Mouse (Mus musculus) CH12F3 (cell line): ENCODE data around the gene Gkap1.

Experiments
- in situ Hi-C: fragments of 300-500 bp; cut with MboI; formaldehyde crosslinking; loops from 2 replicates; pipeline ENCODE4 v1.14.3; 2020; ENCODE audit warnings: low sequenced_read_pairs

Gene Gkap1

DNA sequence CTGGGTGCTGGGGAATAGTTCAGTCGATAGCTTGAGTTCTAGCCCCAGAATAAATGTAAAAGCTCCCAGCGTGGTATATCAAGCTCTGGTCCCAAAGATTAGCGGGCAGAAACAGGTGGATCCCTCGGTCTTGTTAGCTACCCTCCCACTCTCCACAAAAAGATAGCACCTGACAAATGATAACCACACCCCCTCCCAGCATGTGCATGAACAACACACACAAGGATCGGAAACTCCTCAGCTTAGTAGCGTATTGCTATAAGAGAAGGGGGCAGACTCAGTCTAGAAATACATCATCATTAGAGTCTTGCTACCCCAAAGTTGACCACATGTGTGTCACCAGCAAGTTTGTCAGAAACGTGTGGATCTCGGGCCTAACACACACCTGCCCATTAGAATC, at the start of gene Gkap1:
Gkap1 (minus strand) TSS at position 101 of the 400 bp plus-strand sequence.
- in situ Hi-C loops: loop anchor here (25.0 kb wide), 1 partner anchor 262 kb away; no protein-coding TSS in a partner anchor

DNA sequence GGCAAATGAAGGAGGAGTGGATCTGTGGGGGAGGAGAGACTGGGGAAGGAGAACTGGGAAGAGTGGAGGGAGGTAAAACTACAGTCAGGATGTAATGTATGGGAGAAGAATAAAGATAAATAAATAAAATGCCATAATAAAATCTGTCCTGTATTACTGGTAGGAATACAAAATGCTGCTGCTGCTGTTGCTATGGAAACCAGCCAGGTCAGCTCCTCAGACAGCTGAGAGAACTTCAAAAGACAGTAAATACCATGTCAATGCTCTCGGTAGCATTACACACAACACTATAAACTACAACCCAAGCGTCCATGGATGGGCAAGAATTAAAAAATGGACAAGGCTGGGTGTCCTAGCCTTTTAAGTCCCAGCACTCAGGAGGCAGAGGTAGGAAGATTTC, 42.3 kb upstream of the Gkap1 start:
- in situ Hi-C loops: no loop called here

DNA sequence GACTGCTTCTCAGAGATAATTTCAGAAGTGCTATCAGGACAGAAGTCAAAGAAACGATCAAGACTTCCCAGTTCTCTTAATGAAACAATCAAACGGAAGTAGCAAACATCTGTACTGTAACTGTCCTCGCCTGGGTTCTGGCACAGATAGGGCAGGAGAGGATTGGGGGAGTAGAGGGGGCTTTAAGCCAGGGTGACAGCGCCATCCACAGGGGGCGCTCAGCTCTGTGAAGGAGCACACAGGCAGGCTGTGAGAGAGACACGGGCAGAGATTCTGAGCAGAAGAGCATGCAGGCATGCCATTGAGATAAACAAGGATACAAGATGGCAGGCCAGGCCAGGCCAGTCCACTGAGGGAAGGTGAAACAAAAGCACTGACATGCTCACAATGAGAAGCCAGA, 39.5 kb upstream of the Gkap1 start:
- in situ Hi-C loops: no loop called here

DNA sequence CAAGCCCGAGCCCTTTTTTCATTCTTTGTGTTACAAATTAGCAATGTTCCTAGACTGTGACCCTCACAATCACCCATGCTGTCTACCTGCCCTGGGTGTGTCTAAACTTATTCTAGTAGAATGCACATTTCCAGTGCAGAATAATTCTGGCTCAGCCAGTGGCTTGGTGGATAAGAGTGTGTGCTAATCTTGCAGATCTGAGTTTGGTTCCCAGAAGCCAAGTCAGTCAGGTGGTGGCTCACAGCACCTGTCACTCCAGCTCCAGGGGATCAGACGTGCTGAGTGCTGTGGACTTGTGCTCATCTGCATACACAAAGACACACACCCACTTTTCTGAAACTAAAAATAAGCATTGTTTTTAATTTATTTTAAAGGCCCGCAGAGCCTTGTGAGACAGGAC, 38.3 kb upstream of the Gkap1 start:
- in situ Hi-C loops: no loop called here

DNA sequence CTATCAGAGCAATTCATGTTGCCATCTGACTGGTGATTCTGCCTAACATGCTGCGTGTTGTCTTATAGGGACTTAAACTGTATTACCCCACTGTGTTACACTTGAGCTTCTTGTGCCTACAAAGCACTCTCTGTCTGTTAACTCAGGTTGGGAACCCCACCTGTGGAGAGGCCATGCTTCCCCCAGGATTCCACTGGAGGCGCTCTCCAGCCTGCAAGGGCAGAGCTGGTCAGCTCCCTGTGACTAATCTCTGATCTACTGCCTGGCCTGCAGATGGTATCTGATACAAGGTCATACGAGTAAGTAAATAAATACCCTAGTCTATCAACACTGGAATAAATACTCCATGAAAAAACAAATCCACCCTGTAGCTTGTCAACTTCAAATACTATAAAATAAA, 35.9 kb upstream of the Gkap1 start:
- in situ Hi-C loops: no loop called here

DNA sequence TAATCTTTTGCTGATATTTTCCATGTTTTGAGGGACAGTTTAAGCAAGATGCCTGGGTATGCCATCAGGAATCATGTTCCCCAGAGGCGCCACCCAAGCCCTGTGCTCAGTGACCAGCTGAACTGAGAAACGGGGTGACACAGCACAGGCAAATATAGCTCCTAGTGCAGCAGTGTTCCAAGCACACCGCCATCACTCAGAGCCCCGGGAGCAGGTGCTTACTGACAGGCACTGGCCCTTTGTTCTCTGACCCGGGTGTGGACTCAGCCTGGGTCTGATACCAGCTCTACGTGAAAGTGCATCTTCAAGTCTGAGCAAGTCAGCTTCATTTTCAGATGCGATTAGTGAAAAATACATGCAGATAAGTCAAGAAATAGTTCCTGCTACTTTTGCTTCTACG, 34.0 kb upstream of the Gkap1 start:
- in situ Hi-C loops: no loop called here

DNA sequence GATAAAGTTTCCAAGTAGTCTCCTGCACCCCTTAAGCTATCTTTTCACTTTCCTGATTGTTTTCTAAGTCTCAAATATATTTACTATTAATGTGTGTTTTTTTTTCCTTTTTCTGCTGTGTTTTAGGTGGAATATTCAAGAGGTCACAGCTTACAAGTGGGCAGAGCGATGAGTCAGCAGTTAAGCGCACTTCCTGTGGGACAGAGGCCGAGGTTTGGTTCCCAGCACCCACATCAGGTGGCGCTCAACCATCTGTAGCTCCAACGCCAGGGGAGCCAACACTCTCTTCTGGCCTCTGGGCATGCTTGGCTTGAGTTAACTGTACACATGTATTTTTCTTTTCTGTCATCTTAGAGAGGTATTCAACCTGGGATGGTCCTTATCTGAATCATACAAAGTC, 32.0 kb upstream of the Gkap1 start:
- in situ Hi-C loops: no loop called here

DNA sequence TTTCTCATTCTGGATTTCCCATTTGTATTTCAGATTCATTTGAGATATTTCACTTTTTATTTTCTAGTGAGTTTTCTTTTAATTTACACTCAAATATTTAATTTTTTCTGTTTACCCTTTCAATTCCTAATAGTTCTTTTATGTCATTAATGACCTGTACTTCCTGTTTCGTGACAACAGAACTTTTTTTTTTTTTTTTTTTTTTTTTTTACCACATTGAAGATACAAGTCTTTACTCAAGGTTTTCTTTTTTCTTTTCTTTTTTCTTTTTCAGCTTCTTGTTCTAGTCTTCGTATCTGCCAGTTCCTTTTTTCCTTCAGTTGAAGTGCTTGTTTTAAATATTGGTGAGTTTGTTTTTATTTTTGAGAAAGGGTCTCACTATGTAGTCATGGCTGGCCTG, 29.7 kb upstream of the Gkap1 start:
- in situ Hi-C loops: no loop called here

DNA sequence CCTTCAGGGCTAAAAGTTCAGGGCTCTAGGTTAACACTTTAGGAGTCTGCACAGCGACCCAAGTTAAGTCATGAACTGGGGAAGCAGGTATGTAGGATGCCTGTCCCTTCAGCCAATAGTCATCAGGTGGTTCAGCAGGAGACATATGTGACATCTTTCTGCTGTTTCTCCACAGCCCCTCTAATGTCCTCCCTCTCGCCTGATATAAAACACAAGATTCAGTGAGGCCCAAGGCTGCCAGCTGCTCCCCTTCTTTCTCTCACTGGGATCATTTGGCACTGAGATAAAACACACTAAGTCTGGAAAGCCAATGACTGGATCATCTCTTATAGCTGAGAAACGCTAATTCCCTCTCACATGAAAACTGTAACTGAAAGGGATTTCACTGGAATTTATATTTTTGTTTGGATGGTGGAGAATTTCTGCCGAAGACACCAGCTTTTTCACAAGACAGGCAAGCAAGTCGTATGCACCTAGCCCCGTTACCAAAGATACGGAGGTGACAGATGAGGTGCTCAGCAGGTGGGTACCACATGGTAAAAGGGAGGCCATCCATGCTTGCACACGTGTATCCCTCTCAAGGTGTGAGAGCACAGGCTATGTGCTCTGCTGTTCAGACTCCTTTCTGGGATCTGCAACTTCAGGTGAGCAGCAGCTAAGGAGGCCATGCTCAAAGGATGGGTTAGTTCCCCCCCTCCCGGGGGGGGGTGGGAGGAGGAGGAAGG, 27.1 kb upstream of the Gkap1 start:
- in situ Hi-C loops: no loop called here

DNA sequence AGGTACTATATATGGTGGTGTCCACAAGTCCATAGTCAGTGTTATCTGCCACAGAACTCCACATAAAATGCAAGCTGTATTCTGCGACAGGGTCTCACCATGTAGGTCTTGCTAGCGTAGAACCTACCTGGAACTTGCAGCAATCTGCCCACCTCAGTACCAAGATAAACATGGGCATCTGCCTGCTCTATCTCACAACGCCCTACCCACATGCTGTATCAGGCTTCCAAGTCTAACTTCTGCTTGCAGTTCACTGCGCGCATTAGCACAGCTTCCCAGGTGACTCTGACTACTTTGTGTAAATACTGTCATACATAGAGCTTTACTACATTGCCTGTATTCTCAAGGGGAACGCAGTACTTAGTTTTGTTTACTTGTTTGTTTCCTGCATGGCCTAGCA, 26.5 kb upstream of the Gkap1 start:
- in situ Hi-C loops: no loop called here

DNA sequence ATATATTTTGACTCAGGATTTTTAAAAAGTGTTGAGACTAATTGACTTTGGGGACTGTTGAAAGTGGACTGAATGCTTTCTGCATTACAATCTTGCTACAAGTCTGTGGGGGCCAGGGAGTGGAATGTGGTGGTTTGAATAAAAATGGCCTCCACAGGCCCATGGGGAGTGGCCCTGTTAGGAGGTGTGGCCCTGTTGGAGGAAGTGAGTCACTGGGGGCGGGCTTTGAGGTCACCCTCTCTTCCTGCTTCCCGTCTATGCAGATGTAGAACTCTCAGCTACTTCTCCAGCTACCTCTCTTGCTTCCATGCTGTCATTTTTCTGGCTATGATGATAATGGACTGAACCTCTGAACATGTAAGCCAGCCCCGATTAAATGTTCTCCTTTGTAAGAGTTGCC, 23.3 kb upstream of the Gkap1 start:
- in situ Hi-C loops: loop anchor here (25.0 kb wide), 1 partner anchor 239 kb away; no protein-coding TSS in a partner anchor

DNA sequence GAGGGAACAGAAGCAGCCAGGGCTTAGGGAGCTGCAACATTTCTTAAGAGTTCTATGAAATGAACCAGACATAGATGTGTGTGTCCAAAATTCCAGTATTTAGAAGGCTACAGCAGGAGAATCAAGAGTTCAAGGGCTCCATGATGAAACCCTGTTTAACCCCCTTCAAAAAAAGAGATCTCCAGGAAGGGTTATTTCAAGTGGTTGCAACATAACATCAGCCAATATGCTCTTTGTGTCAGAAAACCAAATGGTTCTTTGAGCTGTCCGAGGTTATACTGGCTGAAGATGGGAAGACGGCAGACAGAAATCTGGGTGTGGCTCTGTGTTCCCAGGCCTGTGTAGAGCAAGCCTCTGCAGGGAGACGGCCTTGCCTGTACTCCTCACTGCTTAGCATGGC, 20.1 kb upstream of the Gkap1 start:
- in situ Hi-C loops: loop anchor here (25.0 kb wide), 1 partner anchor 242 kb away; no protein-coding TSS in a partner anchor

DNA sequence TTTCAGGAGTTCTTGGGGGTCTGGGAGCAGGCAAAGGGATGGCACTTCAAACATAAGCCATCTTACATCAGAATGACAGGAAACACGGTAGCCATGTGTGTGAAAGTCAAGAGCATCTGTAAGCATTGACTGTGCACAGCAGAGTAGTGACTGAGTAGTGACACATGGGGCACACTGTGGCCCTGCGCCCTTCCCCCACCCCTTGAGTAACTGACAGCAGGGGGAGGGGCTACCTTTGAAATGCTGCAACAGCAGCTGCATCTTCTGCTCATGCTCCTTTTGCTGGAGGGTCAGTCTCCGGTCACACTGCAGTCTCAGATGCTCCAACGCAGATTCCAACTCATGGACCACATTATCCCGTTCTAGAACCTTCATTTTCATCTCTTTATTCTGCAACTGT, 17.3 kb upstream of the Gkap1 start:
- in situ Hi-C loops: loop anchor here (25.0 kb wide), 1 partner anchor 244 kb away; no protein-coding TSS in a partner anchor

DNA sequence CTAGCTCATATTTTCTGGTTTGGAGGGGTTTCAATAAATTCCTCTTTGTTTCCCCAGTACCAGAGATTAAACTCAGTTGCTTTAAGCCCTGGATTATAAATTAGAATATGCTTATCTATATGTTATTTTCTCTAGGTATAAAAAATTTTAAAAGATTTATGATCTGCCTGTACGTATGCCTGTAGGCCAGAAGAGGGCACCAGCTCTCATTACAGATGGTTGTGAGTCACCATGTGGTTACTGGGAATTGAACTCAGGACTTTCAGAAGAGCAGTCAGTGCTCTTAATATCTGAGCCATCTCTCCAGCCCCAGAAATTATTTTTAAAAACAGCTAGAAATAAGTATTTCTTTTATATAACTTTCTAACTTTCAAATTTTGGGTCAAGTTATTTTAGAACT, 13.8 kb upstream of the Gkap1 start:
- in situ Hi-C loops: loop anchor here (25.0 kb wide), 1 partner anchor 248 kb away; no protein-coding TSS in a partner anchor

DNA sequence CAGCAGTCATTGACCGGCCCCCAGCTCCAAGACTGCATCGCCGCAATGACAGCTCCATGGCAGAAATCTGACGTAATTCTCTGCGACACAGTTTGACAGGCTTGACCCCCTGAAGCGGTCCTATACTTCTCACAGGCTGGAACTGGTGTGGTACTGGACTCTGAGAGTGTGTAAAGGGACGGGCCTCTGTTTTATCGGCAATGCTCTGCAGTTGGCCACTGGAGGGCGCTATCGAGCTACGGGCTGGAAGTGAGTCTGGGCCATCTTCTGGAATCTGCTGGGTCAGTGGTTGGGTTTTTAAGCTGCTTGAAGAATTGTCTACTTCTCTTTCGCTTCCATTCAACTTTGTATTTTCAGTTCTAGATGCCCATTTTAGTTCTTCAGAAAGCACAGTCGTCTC, 12.3 kb upstream of the Gkap1 start:
- in situ Hi-C loops: loop anchor here (25.0 kb wide), 1 partner anchor 249 kb away; no protein-coding TSS in a partner anchor

DNA sequence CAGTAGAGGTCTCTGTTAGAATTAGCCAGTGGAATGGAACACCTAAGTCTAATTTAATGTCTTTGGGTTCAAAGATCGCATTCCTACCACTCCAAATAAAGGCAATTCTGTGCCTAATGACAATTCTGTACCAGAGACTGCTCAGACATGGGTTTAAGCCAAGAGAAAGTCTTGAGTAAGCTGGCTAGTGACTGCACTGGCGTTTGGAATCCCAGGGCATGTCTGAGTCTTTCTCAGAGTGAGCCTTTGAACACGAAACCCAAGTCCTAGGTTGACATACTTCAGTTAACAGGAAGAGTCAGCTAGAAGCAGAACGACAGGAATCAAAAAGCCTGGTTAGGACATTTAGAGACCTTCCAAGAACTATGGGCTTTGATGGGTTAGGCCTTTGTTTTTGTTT, 8.0 kb upstream of the Gkap1 start:
- in situ Hi-C loops: loop anchor here (25.0 kb wide), 1 partner anchor 254 kb away; no protein-coding TSS in a partner anchor

DNA sequence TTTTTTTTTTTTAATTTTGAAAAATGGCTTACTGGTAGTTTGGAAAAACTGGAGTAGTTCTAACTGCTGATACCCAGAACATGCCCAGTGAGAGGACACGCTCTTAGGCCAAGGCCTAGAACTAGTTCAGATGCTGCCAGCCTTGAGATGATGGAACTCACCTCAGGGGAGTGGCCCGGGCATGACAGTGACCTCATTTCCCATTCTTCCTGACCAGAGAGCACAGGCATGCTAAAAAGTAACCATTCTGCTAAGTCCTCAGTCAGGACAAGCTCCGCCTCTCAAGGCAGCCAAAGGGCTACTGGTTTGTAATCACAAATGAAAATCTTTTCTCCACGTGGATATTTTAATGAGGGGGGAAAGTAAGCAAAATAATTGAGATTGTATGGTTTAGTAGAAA, 6.4 kb upstream of the Gkap1 start:
- in situ Hi-C loops: loop anchor here (25.0 kb wide), 1 partner anchor 255 kb away; no protein-coding TSS in a partner anchor

DNA sequence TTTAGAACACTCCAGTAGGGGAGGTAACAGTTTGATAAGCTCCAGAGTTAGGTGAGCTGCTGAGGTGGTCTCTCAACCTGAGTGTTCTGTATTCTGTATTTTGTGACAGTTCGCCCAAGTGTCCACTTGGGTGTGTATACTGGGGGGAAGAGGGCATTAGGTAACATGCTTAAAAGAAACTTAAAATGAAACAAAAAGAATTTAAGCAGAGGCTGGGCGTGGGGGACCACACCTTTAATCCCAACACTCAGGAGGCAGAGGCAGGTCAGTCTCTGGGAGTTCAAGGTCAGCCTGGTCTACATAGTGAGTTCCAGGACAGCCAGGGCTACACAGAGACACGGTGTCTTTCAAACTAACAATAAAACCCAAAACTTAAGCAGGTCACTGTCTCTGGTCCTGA, 5.0 kb upstream of the Gkap1 start:
- in situ Hi-C loops: loop anchor here (25.0 kb wide), 1 partner anchor 257 kb away; no protein-coding TSS in a partner anchor

DNA sequence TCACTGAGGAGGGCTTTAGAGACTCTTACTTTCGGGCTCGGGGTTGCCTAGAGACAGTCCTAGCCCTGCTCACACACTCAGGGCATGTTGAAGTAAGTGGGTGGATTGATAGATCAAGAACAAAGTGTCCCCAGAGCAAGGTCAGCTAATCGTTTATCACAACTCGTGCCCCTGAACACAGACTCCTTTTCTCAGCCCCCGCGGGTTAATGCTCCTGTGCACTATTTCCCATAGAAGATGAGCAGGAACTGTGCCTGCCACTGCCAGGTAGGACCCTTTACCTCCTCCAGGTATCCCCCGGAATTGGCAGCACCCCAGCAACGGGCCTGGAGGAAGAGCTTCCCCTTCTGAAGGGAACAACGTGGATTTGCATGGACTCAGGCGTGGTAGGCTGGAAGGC, 757 bp upstream of the Gkap1 start:
- in situ Hi-C loops: loop anchor here (25.0 kb wide), 1 partner anchor 261 kb away; no protein-coding TSS in a partner anchor

DNA sequence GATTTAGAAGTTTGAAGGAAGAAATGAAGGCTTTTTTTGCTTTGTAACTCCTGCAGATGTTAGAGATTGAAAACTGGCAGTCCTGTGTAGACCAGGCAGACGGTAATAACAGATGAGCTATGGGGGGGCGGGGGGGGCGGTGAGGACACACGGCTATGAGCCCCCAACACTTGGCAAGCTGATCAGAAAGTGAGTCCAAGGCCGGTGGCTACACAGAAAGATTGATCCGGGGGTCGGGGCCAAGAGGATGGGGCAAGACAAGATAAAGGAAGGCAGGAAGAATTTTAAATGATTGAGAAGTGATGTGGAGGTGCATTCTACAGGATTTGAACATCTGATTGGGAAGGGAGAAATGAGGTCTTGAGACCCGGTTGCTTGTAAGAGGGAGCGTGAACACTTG, 423 bp downstream of the Gkap1 start:
- in situ Hi-C loops: loop anchor here (25.0 kb wide), 1 partner anchor 262 kb away; no protein-coding TSS in a partner anchor

DNA sequence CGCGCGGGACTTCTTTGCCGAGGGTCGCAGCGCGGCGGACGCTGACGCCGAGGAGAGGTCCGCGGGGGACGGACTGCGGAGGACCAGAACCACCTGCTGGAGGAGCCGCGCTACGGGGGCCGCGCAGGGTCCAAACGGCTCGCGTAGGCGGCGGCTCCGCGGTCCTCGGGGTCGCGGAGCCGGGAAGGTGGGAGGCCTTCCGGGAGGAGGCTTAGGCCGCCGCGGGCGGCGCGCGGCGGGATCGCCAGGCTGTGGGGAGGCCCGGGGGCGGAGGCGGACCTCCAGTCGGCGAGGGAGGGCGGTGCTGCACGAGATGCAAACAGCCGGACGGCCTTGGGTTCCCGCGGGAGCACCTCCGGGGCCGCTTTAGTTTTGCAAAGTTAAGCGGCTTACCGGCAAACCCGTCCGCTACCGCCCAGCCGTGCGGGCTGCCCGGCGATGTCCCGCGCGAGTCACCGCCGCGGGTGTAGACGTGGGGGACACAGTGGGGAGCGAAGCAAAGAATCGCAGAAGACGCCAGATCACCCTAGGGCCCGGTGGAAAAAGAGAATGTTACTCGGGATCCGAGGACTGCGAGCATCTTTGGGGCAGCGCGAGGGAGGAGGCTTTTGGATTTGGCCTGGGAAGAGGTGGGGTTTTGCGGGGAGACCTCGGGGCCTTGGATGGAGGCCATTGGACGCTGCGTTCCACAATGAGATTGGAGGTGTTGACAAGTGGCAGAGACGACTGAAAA, 1.1 kb downstream of the Gkap1 start:
- in situ Hi-C loops: no loop called here
